Mouse (Mus musculus): Measurements from ENCODE around the gene Brd9. TPM values are rescaled to one million over a fixed set of nuclear protein-coding genes. Genes with fewer than 3 reads are reported as not detected.
A peak's percentile ranks its signal among the peaks of the same experiment; 100 is the strongest.
"Not testable (repeated sequence)": the region's sequence is repeated elsewhere in the genome, so short reads cannot be mapped to it uniquely, and the experiment has no call there.

Brd9 gene
- total RNA-seq, 1 experiment from 2014 or later = 37.5 TPM

DNA sequence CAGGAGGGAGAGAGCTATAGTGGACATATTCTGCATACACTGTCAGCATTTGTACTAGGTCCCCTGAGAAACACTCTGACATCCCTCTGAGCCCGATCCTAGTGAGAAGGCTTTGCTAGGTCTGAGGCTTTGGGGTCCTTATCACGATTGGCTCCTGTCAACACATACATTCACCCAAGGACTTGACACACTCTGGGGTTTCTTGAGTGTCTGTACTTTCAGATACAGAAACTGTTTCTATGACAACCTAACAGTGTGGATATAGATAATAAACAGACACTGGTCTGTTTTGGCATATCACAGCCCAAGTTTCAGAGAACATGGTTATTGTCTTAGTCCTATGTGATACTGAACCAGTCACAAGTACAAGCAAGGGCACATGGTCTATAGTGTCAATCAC is 53.1 kb downstream of the Brd9 start:
- DNase-seq = no peak

DNA sequence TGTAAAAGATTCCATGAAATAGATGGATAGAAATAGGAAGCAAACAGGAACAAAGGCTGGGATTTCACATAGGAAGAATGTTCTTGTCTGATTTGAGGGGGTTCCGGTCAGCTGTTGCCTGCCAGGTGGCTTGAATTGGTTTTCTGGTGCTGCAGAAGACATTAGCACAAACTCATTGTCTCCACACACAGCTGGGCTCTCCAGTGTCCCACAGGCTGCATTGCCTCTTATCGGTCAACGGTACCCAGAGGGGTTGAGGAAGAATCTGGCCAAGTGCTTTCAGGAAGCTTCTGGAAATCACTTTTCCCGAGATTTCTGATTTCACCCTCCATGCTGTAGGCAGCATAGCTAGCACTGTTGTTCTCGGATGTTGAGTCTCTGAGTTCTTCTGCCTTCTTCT is 53.7 kb downstream of the Brd9 start:
- no peak for DNase-seq

DNA sequence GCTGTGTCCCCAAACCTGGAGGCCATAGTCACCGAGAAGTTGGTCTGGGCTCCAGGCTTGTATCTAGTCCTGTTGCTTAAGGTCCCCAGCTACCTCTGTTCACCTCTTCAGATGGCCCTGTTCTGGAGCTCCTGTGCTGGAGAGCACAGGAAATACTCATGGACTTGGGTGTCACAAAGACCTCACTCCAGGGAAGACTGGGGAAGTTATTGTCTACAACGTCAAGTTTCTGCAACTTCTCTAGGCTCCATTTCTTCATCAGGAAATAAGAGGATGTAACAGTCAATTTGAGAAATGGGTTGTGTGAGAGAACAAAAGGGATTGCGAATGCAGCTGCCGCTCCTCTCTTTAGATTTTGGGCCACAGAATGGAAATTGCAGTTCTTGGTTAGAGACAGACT is 58.8 kb downstream of the Brd9 start:
- DNase-seq = no peak

DNA sequence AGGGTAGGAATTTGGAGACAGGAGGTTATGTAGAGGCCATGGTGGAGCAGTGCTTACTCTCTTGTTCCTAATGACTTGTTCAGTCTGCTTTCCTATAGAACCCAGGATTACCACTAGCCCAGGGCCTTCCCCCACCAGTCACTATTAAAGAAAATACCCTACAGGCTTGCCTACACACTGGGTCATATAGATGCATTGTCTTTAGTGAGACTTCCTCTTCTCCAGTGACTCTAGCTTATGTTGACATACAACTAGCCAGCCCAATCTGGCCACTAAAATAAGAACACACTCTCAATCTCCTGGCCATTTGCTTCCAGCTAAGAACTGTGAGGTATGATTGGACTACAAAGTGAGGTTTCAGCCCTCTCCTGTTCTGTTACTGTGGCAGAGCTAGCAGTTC is 62.9 kb downstream of the Brd9 start:
- DNase-seq = no peak

DNA sequence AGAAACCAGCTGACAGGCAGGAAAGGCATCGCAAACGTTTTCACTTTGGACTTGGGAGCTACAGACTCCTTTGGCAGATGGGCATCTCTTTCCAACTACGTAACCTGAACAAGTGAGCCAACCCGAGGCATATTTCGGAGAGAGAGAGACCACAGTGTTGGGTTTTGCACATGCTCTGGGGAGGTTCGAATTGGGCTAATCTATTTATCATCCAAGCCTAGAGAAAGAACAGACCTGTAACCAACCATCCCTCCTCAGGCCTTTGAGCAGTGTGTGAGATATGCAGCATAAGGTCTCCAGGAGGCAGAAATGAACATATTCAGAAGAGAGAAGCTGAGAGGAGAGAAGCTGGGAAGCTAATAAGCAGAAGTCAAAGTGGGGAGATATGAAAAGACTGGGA is 63.4 kb downstream of the Brd9 start:
- no peak for DNase-seq

GRCm38 (mm10) chr13:74001492-74001891 is 63.9 kb downstream of the Brd9 start:
- no peak for DNase-seq

GRCm38 (mm10) chr13:74006881-74007280 is 69.3 kb downstream of the Brd9 start:
- DNase-seq = not testable (repeated sequence)

- not testable (repeated sequence) for DNase-seq
These were observed 70.6 kb downstream of the Brd9 start for GRCm38 (mm10) chr13:74008216-74008615.

- DNase-seq = peak; percentile 96
These were observed 71.5 kb downstream of the Brd9 start, which contains the start of gene Tppp for GRCm38 (mm10) chr13:74008948-74009718. Tppp (plus strand) TSS chr13:74009407.

DNA sequence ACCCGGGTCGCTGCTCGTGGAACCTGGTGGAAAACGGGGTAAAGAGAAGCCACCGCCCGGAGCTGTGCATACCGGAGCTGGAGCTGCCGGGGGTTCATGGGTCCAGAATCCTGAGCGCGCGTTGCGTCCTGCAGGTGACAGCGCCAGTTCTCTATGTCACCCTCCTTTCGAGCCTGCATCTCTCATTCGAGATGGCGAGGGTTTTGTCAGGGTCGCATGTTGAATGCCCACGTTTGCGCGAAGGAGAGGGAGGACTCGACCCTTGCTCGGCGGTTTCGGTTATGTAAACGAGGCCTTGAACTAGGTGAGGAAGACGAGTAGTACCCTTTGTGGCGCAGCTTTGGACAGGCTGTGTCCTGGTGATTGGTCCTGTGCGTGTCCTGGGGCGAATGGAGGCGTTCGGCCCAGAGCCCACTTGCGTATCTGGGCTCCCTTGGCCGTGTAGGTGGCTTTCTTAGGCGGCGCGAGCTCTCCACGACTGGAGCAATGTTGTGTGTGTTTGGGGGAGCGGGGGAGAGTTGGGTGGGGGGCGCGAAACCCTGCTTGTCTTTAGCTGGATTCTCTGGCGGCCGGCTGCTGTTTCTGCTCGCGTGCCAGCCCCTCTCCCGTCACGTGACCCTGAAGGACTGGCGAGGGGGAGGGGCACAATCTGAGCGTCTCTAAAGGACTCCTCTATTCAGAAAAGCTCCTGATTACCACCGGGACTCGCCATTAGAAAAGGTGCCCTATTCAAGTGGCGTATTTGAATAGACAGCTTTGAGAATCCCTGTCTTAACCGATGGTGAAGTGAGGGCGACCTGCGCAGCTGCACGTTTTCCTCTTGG is 72.4 kb downstream of the Brd9 start:
- DNase-seq = peak; percentile 70

Small RNA genes lying within 50 kb of the gene (microRNA-seq; reads per million reads assigned to microRNA genes)
- 0 reads per million in 2 experiments for gene Gm25197

Other genes starting within 250 kb of the Brd9 start
- gene Slc6a19, start 232.9 kb upstream of the Brd9 start, total RNA-seq (2021) = 0.24 and 0.36 TPM in 2 replicates
- gene Slc12a7, start 204.7 kb upstream of the Brd9 start, total RNA-seq (2021) = 40.0 and 48.2 TPM in 2 replicates
- gene Nkd2, start 90.2 kb upstream of the Brd9 start, total RNA-seq (2021) = 1.2 and 1.8 TPM in 2 replicates
- 1.4 and 3.3 TPM in 2 replicates for gene Trip13, start within 50 bp of the Brd9 start, total RNA-seq (2021)
- gene Zdhhc11, start 26.0 kb downstream of the Brd9 start, total RNA-seq (2021) = not detected in 2 replicates
- 4.3 and 6.9 TPM in 2 replicates for gene Tppp, start 71.6 kb downstream of the Brd9 start, total RNA-seq (2021)
- 3.6 and 6.8 TPM in 2 replicates for gene Cep72, start 124.5 kb downstream of the Brd9 start, total RNA-seq (2021)
- 0.09 TPM in 1 of 2 replicates, not detected in the other for gene Slc9a3, start 183.6 kb downstream of the Brd9 start, total RNA-seq (2021)